ENCODE assay signal across 8 mouse cellular contexts in the genomic region with DNA sequence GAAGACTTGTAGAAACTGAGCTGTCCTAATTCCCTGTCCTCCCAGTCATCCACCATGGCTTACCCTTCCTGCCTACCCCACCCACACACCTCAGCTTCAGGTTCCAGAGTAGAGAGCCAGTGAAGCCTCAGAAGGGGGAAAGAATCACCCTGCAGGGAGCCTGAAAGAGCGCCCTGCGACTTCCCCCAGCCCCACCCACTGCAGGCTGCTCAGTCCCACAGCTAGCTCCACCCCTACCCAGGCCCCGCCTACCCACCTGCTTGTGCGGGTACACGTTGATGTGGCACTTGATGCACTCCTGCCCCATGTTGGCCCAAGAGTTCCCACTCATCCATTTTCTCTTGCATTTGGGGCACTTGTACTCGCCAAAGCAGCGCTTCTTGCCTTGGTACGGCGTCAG. TPM values are rescaled to one million over a fixed set of nuclear protein-coding genes. Genes with fewer than 3 reads are reported as not detected.
DNase-seq lines count a peak whose midpoint lies in the region; ATAC-seq and TF ChIP-seq lines count a peak whose summit lies in the region.
"Had no signal": no experiment of that assay in that cellular context is flagged by ENCODE, and none has a peak within 500 bp of the region (broad histone marks: within the 10 kb centered on the region; RNA-seq: fewer than 3 reads in every experiment).

No protein-coding gene starts in this region.

- no peak for TF ChIP-seq POLR2A in ES-Bruce4 (IDR thresholded peaks at IDR 0.05; ENCODE audit: insufficient read depth, low read length)
- TF ChIP-seq POLR2A in spleen, adult 2 months (IDR thresholded peaks at IDR 0.05; ENCODE audit: low read depth, low read length) = no peak

- no peak overlapping the region for H3K9ac ChIP-seq in ES-Bruce4 (ENCODE audit: low read depth, poor library complexity, severe bottlenecking)
- H3K9ac ChIP-seq in intestine, postnatal 0 days (ENCODE audit: low read depth, low read length) = no peak overlapping the region

- peaks cover 3% of the 10 kb centered on the region for H3K4me1 ChIP-seq in ES-Bruce4 (ENCODE audit: control insufficient read depth, insufficient read depth, low read length)
- H3K4me1 ChIP-seq in intestine, postnatal 0 days (replicated peaks; ENCODE audit: control insufficient read depth, insufficient read depth, low read length) = no peaks in the 10 kb centered on the region
- H3K4me1 ChIP-seq in spleen, adult 2 months (ENCODE audit: control insufficient read depth, insufficient read depth, insufficient read length) = peaks cover 24% of the 10 kb centered on the region

- 0 out of 2 replicates have a peak, but pooled peaks have one; percentile 29 for TF ChIP-seq EP300 in ES-Bruce4 (IDR thresholded peaks at IDR 0.05; ENCODE audit: insufficient read depth, low read depth, low read length)

- 49% methylated on average over 9 of the region's 9 CpGs for WGBS in intestine, postnatal 0 days
- whole genome bisulfite sequencing in spleen, adult 2 months = 45% methylated on average over 9 of the region's 9 CpGs

- H3K27me3 ChIP-seq in ES-Bruce4 (ENCODE audit: control insufficient read depth, insufficient read depth, low read length, poor library complexity, severe bottlenecking) = no peaks in the 10 kb centered on the region
- no peaks in the 10 kb centered on the region for H3K27me3 ChIP-seq in intestine, postnatal 0 days (replicated peaks; ENCODE audit: control insufficient read depth, insufficient read depth, low read length)
- H3K27me3 ChIP-seq in spleen, adult 2 months (ENCODE audit: control insufficient read depth, insufficient read depth, low read length) = no peaks in the 10 kb centered on the region

- H3K4me3 ChIP-seq in ES-Bruce4 (ENCODE audit: low read depth, low read length) = peak overlapping the region; percentile 3; the same call in 1 of the 2 replicates
- H3K4me3 ChIP-seq in intestine, postnatal 0 days (ENCODE audit: low read depth, low read length) = no peak overlapping the region
- no peak overlapping the region for H3K4me3 ChIP-seq in spleen, adult 2 months (ENCODE audit: extremely low read depth, insufficient read depth, insufficient read length)

- ATAC-seq in intestine, postnatal 0 days = 0 out of 2 replicates have a peak, but pooled peaks have one; percentile 36

- H3K9me3 ChIP-seq in ES-Bruce4 (replicated peaks; ENCODE audit: control insufficient read depth, insufficient read depth, low read length, poor library complexity, severe bottlenecking) = no peaks in the 10 kb centered on the region
- H3K9me3 ChIP-seq in intestine, postnatal 0 days (ENCODE audit: control insufficient read depth) = no peaks in the 10 kb centered on the region

- DNase-seq in CD4-positive helper T cell, adult 2 months (ENCODE audit: low read depth, low spot score) = peak; percentile 79
- DNase-seq in spleen, adult 2 months (ENCODE audit: low read depth in 1 of 2, low spot score in 2 of 2) = peak; percentile 39 to 71
- DNase-seq in right cerebral cortex, postnatal 10 days (ENCODE audit: low spot score in 2 of 2) = no peak
- no peak for DNase-seq in left cerebral cortex, postnatal 36 days (ENCODE audit: low spot score in 2 of 2)
- no peak for DNase-seq in layer of hippocampus, adult 9-11 months
- DNase-seq: gastrocnemius, postnatal 36 days had no signal

- intact Hi-C loops in left cerebral cortex, postnatal 36 days (cut with DNase I) = no loop called here

- H3K4me2 ChIP-seq in intestine, postnatal 0 days (replicated peaks; ENCODE audit: low read depth) = no peak overlapping the region

- H3K36me3 ChIP-seq in ES-Bruce4 (ENCODE audit: control insufficient read depth, insufficient read depth, low read length, poor library complexity, severe bottlenecking) = no peaks in the 10 kb centered on the region
- H3K36me3 ChIP-seq in intestine, postnatal 0 days (ENCODE audit: control insufficient read depth, insufficient read depth) = peaks cover 5% of the 10 kb centered on the region; the same call in 1 of the 2 replicates
- 0 out of 2 replicates have a peak, but pooled peaks cover 2% of the 10 kb centered on the region for H3K36me3 ChIP-seq in spleen, adult 2 months (ENCODE audit: control insufficient read depth, insufficient read depth, low read length)

- no peak overlapping the region for H3K27ac ChIP-seq in ES-Bruce4 (ENCODE audit: insufficient read depth, low read length)
- no peak overlapping the region for H3K27ac ChIP-seq in intestine, postnatal 0 days (ENCODE audit: low read depth, low read length)
- peak overlapping the region; percentile 34; the same call in 1 of the 2 replicates for H3K27ac ChIP-seq in spleen, adult 2 months (ENCODE audit: insufficient read depth, low read length)

- no peak for TF ChIP-seq CTCF in ES-Bruce4 (IDR thresholded peaks at IDR 0.05; ENCODE audit: low read depth, low read length)
- no peak for TF ChIP-seq CTCF in intestine, postnatal 0 days (IDR thresholded peaks at IDR 0.05; ENCODE audit: low read depth)
- TF ChIP-seq CTCF in spleen, adult 2 months (IDR thresholded peaks at IDR 0.05; ENCODE audit: extremely low read depth, insufficient read depth, insufficient read length, insufficient replicate concordance) = no peak

RNA-seq across cellular contexts. Expression of a gene that starts 25.4 kb away (rescaled TPM):
- 41.1 and 42.2 TPM in 2 replicates for polyA plus RNA-seq in ES-Bruce4 (2011; ENCODE audit: insufficient read depth, insufficient read length, low read depth, missing spikeins)
- polyA plus RNA-seq in intestine, postnatal 0 days (2015; fragmentation: Nextera tagmentation; extraction: Ambion mirVana) = 73.8 and 80.0 TPM in 2 replicates
- polyA plus RNA-seq in spleen, adult 2 months (2012; rRNA removed) = 50.4 and 68.4 TPM in 2 replicates
- total RNA-seq in left cerebral cortex, postnatal 36 days (2021) = 10 to 100 TPM; 21.2 to 25.0 TPM

RNA-seq across cellular contexts. Expression of a gene that starts 49.5 kb away (rescaled TPM):
- 9.0 and 9.5 TPM in 2 replicates for polyA plus RNA-seq in ES-Bruce4 (2011; ENCODE audit: insufficient read depth, insufficient read length, low read depth, missing spikeins)
- polyA plus RNA-seq in intestine, postnatal 0 days (2015; fragmentation: Nextera tagmentation; extraction: Ambion mirVana) = 10.3 and 12.1 TPM in 2 replicates
- polyA plus RNA-seq in spleen, adult 2 months (2012; rRNA removed) = 14.9 and 17.4 TPM in 2 replicates
- total RNA-seq in left cerebral cortex, postnatal 36 days (2021) = 10 to 100 TPM; 49.1 to 49.7 TPM

Comparison
In these comparisons a context has a peak if more than half of its experiments do, and no peak if none do; other contexts are left out.
1. DNase-seq: peak in CD4-positive helper T cell, adult 2 months (single experiment) and spleen, adult 2 months (2 of 2); none in right cerebral cortex, postnatal 10 days (0 of 2), left cerebral cortex, postnatal 36 days (0 of 2) and layer of hippocampus, adult 9-11 months (single experiment).